Comparison of ENCODE assay signal across 13 mouse cellular contexts in genomic region chr2:80793345-80794147, GRCm38 (mm10).
A peak's percentile ranks its signal among the peaks of the same experiment; 100 is the strongest.
DNase-seq lines count a peak whose midpoint lies in the region; ATAC-seq and TF ChIP-seq lines count a peak whose summit lies in the region.
"Had no signal": no experiment of that assay in that cellular context is flagged by ENCODE, and none has a peak within 500 bp of the region (broad histone marks: within the 10 kb centered on the region; RNA-seq: fewer than 3 reads in every experiment).

No protein-coding gene starts in this region.

- H3K4me1 ChIP-seq in intestine, embryonic 14.5 days (replicated peaks; ENCODE audit: control insufficient read depth, insufficient read depth, low read length), result peaks cover 7% of the 10 kb centered on the region; the same call in 1 of the 2 replicates
- H3K4me1 ChIP-seq in intestine, postnatal 0 days (replicated peaks; ENCODE audit: control insufficient read depth, insufficient read depth, low read length), result no peaks in the 10 kb centered on the region
- H3K4me1 ChIP-seq in lung, embryonic 15.5 days, result peaks cover 4% of the 10 kb centered on the region; the same call in 1 of the 2 replicates
- H3K4me1 ChIP-seq: embryonic facial prominence, embryonic 12.5 days; hindbrain, embryonic 10.5 days; liver, embryonic 12.5 days; megakaryocyte, embryonic 14.5 days had no signal

- no peak overlapping the region for H3K4me3 ChIP-seq in intestine, embryonic 14.5 days (ENCODE audit: low read depth, low read length)
- H3K4me3 ChIP-seq in intestine, postnatal 0 days (ENCODE audit: low read depth, low read length), result no peak overlapping the region
- no peak overlapping the region for H3K4me3 ChIP-seq in lung, embryonic 15.5 days
- H3K4me3 ChIP-seq: embryonic facial prominence, embryonic 12.5 days; hindbrain, embryonic 10.5 days; liver, embryonic 12.5 days; megakaryocyte, embryonic 14.5 days had no signal

- DNase-seq in intestine, embryonic 14.5 days (ENCODE audit: low spot score), result peak; percentile 53
- DNase-seq in lung, postnatal 36 days, result no peak
- DNase-seq in right cerebral cortex, postnatal 4 days, result peak; percentile 8
- no peak for DNase-seq in right cerebral cortex, postnatal 36 days (ENCODE audit: low spot score in 2 of 2)
- no peak for DNase-seq in heart, postnatal 25 days (ENCODE audit: low spot score)
- DNase-seq: cerebellum, adult 2 months; thymus, adult 2 months had no signal

- no peak overlapping the region for H3K27ac ChIP-seq in intestine, embryonic 14.5 days (ENCODE audit: low read depth)
- no peak overlapping the region for H3K27ac ChIP-seq in intestine, postnatal 0 days (ENCODE audit: low read depth, low read length)
- H3K27ac ChIP-seq in lung, embryonic 15.5 days, result no peak overlapping the region
- H3K27ac ChIP-seq: embryonic facial prominence, embryonic 12.5 days; hindbrain, embryonic 10.5 days; liver, embryonic 12.5 days had no signal

- no peaks in the 10 kb centered on the region for H3K9me3 ChIP-seq in intestine, embryonic 14.5 days (ENCODE audit: control insufficient read depth, low read length)
- no peaks in the 10 kb centered on the region for H3K9me3 ChIP-seq in intestine, postnatal 0 days (ENCODE audit: control insufficient read depth)
- H3K9me3 ChIP-seq in lung, embryonic 15.5 days, result no peaks in the 10 kb centered on the region
- H3K9me3 ChIP-seq: embryonic facial prominence, embryonic 12.5 days; hindbrain, embryonic 10.5 days; liver, embryonic 12.5 days; megakaryocyte, embryonic 14.5 days had no signal

- no peak overlapping the region for H3K4me2 ChIP-seq in intestine, embryonic 14.5 days (ENCODE audit: low read length)
- H3K4me2 ChIP-seq in intestine, postnatal 0 days (replicated peaks; ENCODE audit: low read depth), result no peak overlapping the region
- 0 out of 2 replicates have a peak overlapping the region, but pooled peaks have one; percentile 16 for H3K4me2 ChIP-seq in lung, embryonic 15.5 days
- H3K4me2 ChIP-seq: embryonic facial prominence, embryonic 12.5 days; liver, embryonic 12.5 days had no signal

- H3K27me3 ChIP-seq in intestine, embryonic 14.5 days (replicated peaks; ENCODE audit: control insufficient read depth, insufficient read depth, low read length), result no peaks in the 10 kb centered on the region
- no peaks in the 10 kb centered on the region for H3K27me3 ChIP-seq in intestine, postnatal 0 days (replicated peaks; ENCODE audit: control insufficient read depth, insufficient read depth, low read length)
- H3K27me3 ChIP-seq in lung, embryonic 15.5 days, result no peaks in the 10 kb centered on the region
- H3K27me3 ChIP-seq: embryonic facial prominence, embryonic 12.5 days; liver, embryonic 12.5 days; megakaryocyte, embryonic 14.5 days had no signal

- no peak for ATAC-seq in intestine, embryonic 14.5 days (replicated peaks; ENCODE audit: low FRiP score, low TSS enrichment, low read depth)
- ATAC-seq in intestine, postnatal 0 days, result no peak
- ATAC-seq in lung, embryonic 15.5 days (ENCODE audit: borderline replicate concordance, extremely low read depth, low FRiP score, low TSS enrichment), result peak; percentile 80
- ATAC-seq: liver, embryonic 12.5 days had no signal

- no peak overlapping the region for H3K9ac ChIP-seq in intestine, embryonic 14.5 days (ENCODE audit: low read length)
- H3K9ac ChIP-seq in intestine, postnatal 0 days (ENCODE audit: low read depth, low read length), result no peak overlapping the region
- H3K9ac ChIP-seq in lung, embryonic 15.5 days, result no peak overlapping the region
- H3K9ac ChIP-seq: embryonic facial prominence, embryonic 12.5 days; liver, embryonic 12.5 days had no signal

- no peak for TF ChIP-seq CTCF in intestine, postnatal 0 days (IDR thresholded peaks at IDR 0.05; ENCODE audit: low read depth)

- 31% methylated on average over 14 of the region's 14 CpGs for WGBS in intestine, embryonic 14.5 days
- WGBS in intestine, postnatal 0 days, result 48% methylated on average over 14 of the region's 14 CpGs
- WGBS in lung, embryonic 15.5 days, result 36% methylated on average over 14 of the region's 14 CpGs

- H3K36me3 ChIP-seq in intestine, embryonic 14.5 days (ENCODE audit: control insufficient read depth, insufficient read depth, low read length), result no peaks in the 10 kb centered on the region
- no peaks in the 10 kb centered on the region for H3K36me3 ChIP-seq in intestine, postnatal 0 days (ENCODE audit: control insufficient read depth, insufficient read depth)
- H3K36me3 ChIP-seq in lung, embryonic 15.5 days, result no peaks in the 10 kb centered on the region
- H3K36me3 ChIP-seq: embryonic facial prominence, embryonic 12.5 days; hindbrain, embryonic 10.5 days; liver, embryonic 12.5 days had no signal

- intact Hi-C loops in heart, postnatal 25 days (cut with DNase I), result no loop called here

Comparison
In these comparisons a context has a peak if more than half of its experiments do, and no peak if none do; other contexts are left out.
1. DNase-seq: peak in intestine, embryonic 14.5 days (single experiment) and right cerebral cortex, postnatal 4 days (single experiment); none in lung, postnatal 36 days (single experiment), right cerebral cortex, postnatal 36 days (0 of 2) and heart, postnatal 25 days (single experiment).